Mouse (Mus musculus): ENCODE measurements around the gene Rbm8a. TPM values are rescaled to one million over a fixed set of nuclear protein-coding genes. Genes with fewer than 3 reads are reported as not detected.

The Rbm8a gene
- total and polyA plus RNA-seq, 2 experiments = 6.3 to 11.9 TPM

- no peak overlapping the region for H3K27ac ChIP-seq (replicated peaks; ENCODE audit: insufficient read depth, low read depth, low read length)
- no peaks in the 10 kb centered on the region for H3K36me3 ChIP-seq (ENCODE audit: control insufficient read depth, insufficient read depth, low read length)
- TF ChIP-seq POLR2A (IDR thresholded peaks at IDR 0.05; ENCODE audit: extremely low read depth, insufficient read depth, low read length) (no peak), CTCF (IDR thresholded peaks at IDR 0.05; ENCODE audit: low read depth, low read length) (no peak)
- peaks cover under 1% of the 10 kb centered on the region; the same call in 1 of the 2 replicates for H3K27me3 ChIP-seq (ENCODE audit: control insufficient read depth, insufficient read depth, low read length)
- DNase-seq (ENCODE audit: extremely low read depth, low read depth, low spot score) = no peak
- WGBS = 81% methylated on average over 8 of the region's 8 CpGs
- H3K9ac ChIP-seq (ENCODE audit: low read depth, low read length) = no peak overlapping the region
- H3K79me2 ChIP-seq (ENCODE audit: control insufficient read depth, insufficient read depth, low read length) = no peaks in the 10 kb centered on the region
- H3K4me3 ChIP-seq (ENCODE audit: insufficient read depth, low read depth, low read length) = no peak overlapping the region
- no peaks in the 10 kb centered on the region for H3K4me1 ChIP-seq (ENCODE audit: control insufficient read depth, insufficient read depth, low read length)
Observed at GRCm38 (mm10) chr3:96674442-96674841, 44.7 kb downstream of the Rbm8a start.

GRCm38 (mm10) chr3:96675171-96675570 lies 45.4 kb downstream of the Rbm8a start:
- TF ChIP-seq POLR2A (IDR thresholded peaks at IDR 0.05; ENCODE audit: extremely low read depth, insufficient read depth, low read length) (no peak), CTCF (IDR thresholded peaks at IDR 0.05; ENCODE audit: low read depth, low read length) (no peak)
- no peak overlapping the region for H3K27ac ChIP-seq (replicated peaks; ENCODE audit: insufficient read depth, low read depth, low read length)
- no peaks in the 10 kb centered on the region for H3K4me1 ChIP-seq (ENCODE audit: control insufficient read depth, insufficient read depth, low read length)
- H3K79me2 ChIP-seq (ENCODE audit: control insufficient read depth, insufficient read depth, low read length) = no peaks in the 10 kb centered on the region
- H3K27me3 ChIP-seq (ENCODE audit: control insufficient read depth, insufficient read depth, low read length) = peaks cover 2% of the 10 kb centered on the region; the same call in 1 of the 2 replicates
- no peak for DNase-seq (ENCODE audit: extremely low read depth, low read depth, low spot score)
- 86% methylated on average over 3 of the region's 3 CpGs for WGBS
- no peak overlapping the region for H3K4me3 ChIP-seq (ENCODE audit: insufficient read depth, low read depth, low read length)
- H3K36me3 ChIP-seq (ENCODE audit: control insufficient read depth, insufficient read depth, low read length) = no peaks in the 10 kb centered on the region
- H3K9ac ChIP-seq (ENCODE audit: low read depth, low read length) = no peak overlapping the region

GRCm38 (mm10) chr3:96675690-96676089 lies 46.0 kb downstream of the Rbm8a start:
- H3K36me3 ChIP-seq (ENCODE audit: control insufficient read depth, insufficient read depth, low read length) = no peaks in the 10 kb centered on the region
- DNase-seq (ENCODE audit: extremely low read depth, low read depth, low spot score) = no peak
- TF ChIP-seq POLR2A (IDR thresholded peaks at IDR 0.05; ENCODE audit: extremely low read depth, insufficient read depth, low read length) (no peak), CTCF (IDR thresholded peaks at IDR 0.05; ENCODE audit: low read depth, low read length) (no peak)
- no peaks in the 10 kb centered on the region for H3K79me2 ChIP-seq (ENCODE audit: control insufficient read depth, insufficient read depth, low read length)
- no peak overlapping the region for H3K4me3 ChIP-seq (ENCODE audit: insufficient read depth, low read depth, low read length)
- no peak overlapping the region for H3K9ac ChIP-seq (ENCODE audit: low read depth, low read length)
- H3K4me1 ChIP-seq (ENCODE audit: control insufficient read depth, insufficient read depth, low read length) = no peaks in the 10 kb centered on the region
- WGBS = 74% methylated on average over 3 of the region's 3 CpGs
- no peak overlapping the region for H3K27ac ChIP-seq (replicated peaks; ENCODE audit: insufficient read depth, low read depth, low read length)
- H3K27me3 ChIP-seq (ENCODE audit: control insufficient read depth, insufficient read depth, low read length) = peaks cover 2% of the 10 kb centered on the region; the same call in 1 of the 2 replicates

- no peak overlapping the region for H3K4me3 ChIP-seq (ENCODE audit: insufficient read depth, low read depth, low read length)
Observed at GRCm38 (mm10) chr3:96678456-96678855, 48.7 kb downstream of the Rbm8a start.

GRCm38 (mm10) chr3:96679159-96679674 lies 49.5 kb downstream of the Rbm8a start:
- peaks cover 5% of the 10 kb centered on the region; the same call in 1 of the 2 replicates for H3K27me3 ChIP-seq (ENCODE audit: control insufficient read depth, insufficient read depth, low read length)
- H3K36me3 ChIP-seq (ENCODE audit: control insufficient read depth, insufficient read depth, low read length) = no peaks in the 10 kb centered on the region
- TF ChIP-seq CTCF (IDR thresholded peaks at IDR 0.05; ENCODE audit: low read depth, low read length) (no peak), POLR2A (IDR thresholded peaks at IDR 0.05; ENCODE audit: extremely low read depth, insufficient read depth, low read length) (no peak)
- no peak overlapping the region for H3K4me3 ChIP-seq (ENCODE audit: insufficient read depth, low read depth, low read length)
- H3K9ac ChIP-seq (ENCODE audit: low read depth, low read length) = no peak overlapping the region
- no peaks in the 10 kb centered on the region for H3K4me1 ChIP-seq (ENCODE audit: control insufficient read depth, insufficient read depth, low read length)
- 51% methylated on average over 5 of the region's 5 CpGs for WGBS
- no peak for DNase-seq (ENCODE audit: extremely low read depth, low read depth, low spot score)
- H3K27ac ChIP-seq (replicated peaks; ENCODE audit: insufficient read depth, low read depth, low read length) = no peak overlapping the region
- no peaks in the 10 kb centered on the region for H3K79me2 ChIP-seq (ENCODE audit: control insufficient read depth, insufficient read depth, low read length)

More at GRCm38 (mm10) chr3:96678456-96678855, 48.7 kb downstream of the Rbm8a start:
- DNase-seq (ENCODE audit: extremely low read depth, low read depth, low spot score) = no peak
- peaks cover 5% of the 10 kb centered on the region; the same call in 1 of the 2 replicates for H3K27me3 ChIP-seq (ENCODE audit: control insufficient read depth, insufficient read depth, low read length)
- H3K9ac ChIP-seq (ENCODE audit: low read depth, low read length) = no peak overlapping the region
- no peaks in the 10 kb centered on the region for H3K79me2 ChIP-seq (ENCODE audit: control insufficient read depth, insufficient read depth, low read length)
- TF ChIP-seq POLR2A (IDR thresholded peaks at IDR 0.05; ENCODE audit: extremely low read depth, insufficient read depth, low read length) = no peak
- no peak for TF ChIP-seq CTCF (IDR thresholded peaks at IDR 0.05; ENCODE audit: low read depth, low read length)
- WGBS = 79% methylated on average over 7 of the region's 7 CpGs
- no peaks in the 10 kb centered on the region for H3K4me1 ChIP-seq (ENCODE audit: control insufficient read depth, insufficient read depth, low read length)
- H3K36me3 ChIP-seq (ENCODE audit: control insufficient read depth, insufficient read depth, low read length) = no peaks in the 10 kb centered on the region
- H3K27ac ChIP-seq (replicated peaks; ENCODE audit: insufficient read depth, low read depth, low read length) = no peak overlapping the region

GRCm38 (mm10) chr3:96680269-96680956 lies 50.7 kb downstream of the Rbm8a start:
- peaks cover 7% of the 10 kb centered on the region; the same call in 1 of the 2 replicates for H3K27me3 ChIP-seq (ENCODE audit: control insufficient read depth, insufficient read depth, low read length)
- WGBS = 44% methylated on average over 12 of the region's 12 CpGs
- DNase-seq (ENCODE audit: extremely low read depth, low read depth, low spot score) = no peak
- no peak overlapping the region for H3K9ac ChIP-seq (ENCODE audit: low read depth, low read length)
- H3K36me3 ChIP-seq (ENCODE audit: control insufficient read depth, insufficient read depth, low read length) = no peaks in the 10 kb centered on the region
- no peaks in the 10 kb centered on the region for H3K4me1 ChIP-seq (ENCODE audit: control insufficient read depth, insufficient read depth, low read length)
- no peak for TF ChIP-seq POLR2A (IDR thresholded peaks at IDR 0.05; ENCODE audit: extremely low read depth, insufficient read depth, low read length)
- TF ChIP-seq CTCF (IDR thresholded peaks at IDR 0.05; ENCODE audit: low read depth, low read length) = no peak
- H3K27ac ChIP-seq (replicated peaks; ENCODE audit: insufficient read depth, low read depth, low read length) = no peak overlapping the region
- no peaks in the 10 kb centered on the region for H3K79me2 ChIP-seq (ENCODE audit: control insufficient read depth, insufficient read depth, low read length)
- no peak overlapping the region for H3K4me3 ChIP-seq (ENCODE audit: insufficient read depth, low read depth, low read length)

Other genes with a start within 250 kb of the Rbm8a start
- not detected in 2 replicates for gene BC107364, start 177.6 kb upstream of the Rbm8a start, total RNA-seq (2014; rRNA removed)
- gene BC107364, start 177.6 kb upstream of the Rbm8a start, polyA plus RNA-seq (2012; rRNA removed) = not detected in 2 replicates
- gene Hfe2, start 104.8 kb upstream of the Rbm8a start, total RNA-seq (2014; rRNA removed) = 29.6 and 36.4 TPM in 2 replicates
- gene Hfe2, start 104.8 kb upstream of the Rbm8a start, polyA plus RNA-seq (2012; rRNA removed) = 93.8 and 98.4 TPM in 2 replicates
- 153 and 159 TPM in 2 replicates for gene Txnip, start 72.0 kb upstream of the Rbm8a start, total RNA-seq (2014; rRNA removed)
- 51.0 and 74.3 TPM in 2 replicates for gene Txnip, start 72.0 kb upstream of the Rbm8a start, polyA plus RNA-seq (2012; rRNA removed)
- not detected in 2 replicates for gene Gm16253, start 52.9 kb upstream of the Rbm8a start, total RNA-seq (2014; rRNA removed)
- not detected in 2 replicates for gene Gm16253, start 52.9 kb upstream of the Rbm8a start, polyA plus RNA-seq (2012; rRNA removed)
- 5.7 and 8.2 TPM in 2 replicates for gene Polr3gl, start 35.8 kb upstream of the Rbm8a start, total RNA-seq (2014; rRNA removed)
- 7.0 and 7.7 TPM in 2 replicates for gene Polr3gl, start 35.8 kb upstream of the Rbm8a start, polyA plus RNA-seq (2012; rRNA removed)
- gene Ankrd34a, start 33.3 kb upstream of the Rbm8a start, total RNA-seq (2014; rRNA removed) = 0.07 TPM in 1 of 2 replicates, not detected in the other
- 0.05 and 0.07 TPM in 2 replicates for gene Ankrd34a, start 33.3 kb upstream of the Rbm8a start, polyA plus RNA-seq (2012; rRNA removed)
- gene Lix1l, start 28.8 kb upstream of the Rbm8a start, total RNA-seq (2014; rRNA removed) = 3.0 and 3.1 TPM in 2 replicates
- gene Lix1l, start 28.8 kb upstream of the Rbm8a start, polyA plus RNA-seq (2012; rRNA removed) = 2.5 and 3.3 TPM in 2 replicates
- 27.1 and 31.4 TPM in 2 replicates for gene Pex11b, start 5.4 kb downstream of the Rbm8a start, total RNA-seq (2014; rRNA removed)
- gene Pex11b, start 5.4 kb downstream of the Rbm8a start, polyA plus RNA-seq (2012; rRNA removed) = 33.8 and 40.8 TPM in 2 replicates
- 0.13 and 0.28 TPM in 2 replicates for gene Gm42957, start 5.5 kb downstream of the Rbm8a start, total RNA-seq (2014; rRNA removed)
- gene Gm42957, start 5.5 kb downstream of the Rbm8a start, polyA plus RNA-seq (2012; rRNA removed) = not detected in 2 replicates
- 0.18 and 0.27 TPM in 2 replicates for gene Itga10, start 15.7 kb downstream of the Rbm8a start, total RNA-seq (2014; rRNA removed)
- 0.30 and 0.57 TPM in 2 replicates for gene Itga10, start 15.7 kb downstream of the Rbm8a start, polyA plus RNA-seq (2012; rRNA removed)
- under 0.01 TPM in 1 of 2 replicates, not detected in the other for gene Ankrd35, start 40.2 kb downstream of the Rbm8a start, total RNA-seq (2014; rRNA removed)
- gene Ankrd35, start 40.2 kb downstream of the Rbm8a start, polyA plus RNA-seq (2012; rRNA removed) = 0.07 TPM in 1 of 2 replicates, not detected in the other
- 1.7 and 2.6 TPM in 2 replicates for gene Pias3, start 66.5 kb downstream of the Rbm8a start, total RNA-seq (2014; rRNA removed)
- 7.3 and 8.1 TPM in 2 replicates for gene Pias3, start 66.5 kb downstream of the Rbm8a start, polyA plus RNA-seq (2012; rRNA removed)
- 0.20 and 0.28 TPM in 2 replicates for gene Nudt17, start 78.6 kb downstream of the Rbm8a start, total RNA-seq (2014; rRNA removed)
- gene Nudt17, start 78.6 kb downstream of the Rbm8a start, polyA plus RNA-seq (2012; rRNA removed) = 0.16 and 0.69 TPM in 2 replicates
- 6.5 and 10.0 TPM in 2 replicates for gene Polr3c, start 97.7 kb downstream of the Rbm8a start, total RNA-seq (2014; rRNA removed)
- 16.2 and 19.1 TPM in 2 replicates for gene Polr3c, start 97.7 kb downstream of the Rbm8a start, polyA plus RNA-seq (2012; rRNA removed)
- 30.5 and 33.6 TPM in 2 replicates for gene Rnf115, start 97.7 kb downstream of the Rbm8a start, total RNA-seq (2014; rRNA removed)
- 12.7 and 12.9 TPM in 2 replicates for gene Rnf115, start 97.7 kb downstream of the Rbm8a start, polyA plus RNA-seq (2012; rRNA removed)
- gene Pdzk1, start 199.4 kb downstream of the Rbm8a start, total RNA-seq (2014; rRNA removed) = 48.5 and 60.4 TPM in 2 replicates
- gene Pdzk1, start 199.4 kb downstream of the Rbm8a start, polyA plus RNA-seq (2012; rRNA removed) = 20.1 and 22.7 TPM in 2 replicates
- gene Cd160, start 199.4 kb downstream of the Rbm8a start, total RNA-seq (2014; rRNA removed) = 0.37 and 0.67 TPM in 2 replicates
- 0.16 and 0.22 TPM in 2 replicates for gene Cd160, start 199.4 kb downstream of the Rbm8a start, polyA plus RNA-seq (2012; rRNA removed)